Mouse (Mus musculus): ENCODE data around the gene Mcat.

DNA sequence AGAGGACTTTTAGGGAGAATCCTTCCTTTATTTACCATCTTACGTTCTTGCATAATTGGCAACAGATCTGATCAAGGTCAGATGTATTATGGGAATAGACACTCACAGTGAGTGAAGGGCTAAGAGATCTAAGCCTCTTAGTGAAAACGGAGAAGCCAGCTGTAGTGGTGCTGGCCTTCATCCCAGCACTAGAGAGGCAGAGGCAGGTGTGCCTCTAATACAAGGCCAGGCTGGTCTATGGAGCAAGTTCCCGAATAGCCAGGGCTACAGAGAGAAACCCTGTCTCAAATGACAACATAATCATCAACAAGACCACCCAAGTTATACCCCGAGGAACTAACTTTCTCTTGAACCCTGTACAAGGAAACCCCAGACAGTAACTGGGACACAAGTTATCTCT, 19.3 kb upstream of the Mcat start:
- no peak for TF ChIP-seq CHD1 (IDR thresholded peaks at IDR 0.05; ENCODE audit: low read depth, low read length)
- TF ChIP-seq MEF2A (IDR thresholded peaks at IDR 0.05; ENCODE audit: borderline replicate concordance, low read depth, low read length), result no peak
